Mouse (Mus musculus) neural tube, embryonic 11.5 days (tissue): ENCODE results near the gene Fbxw7. TPM values are rescaled to one million over a fixed set of nuclear protein-coding genes. Genes with fewer than 3 reads are reported as not detected.

Experiments
- ATAC-seq: fragments of 200-750 bp; cut with Nextera tagmentation; 2 replicates; pipeline ENCODE4 v1.8.0; 2017; ENCODE audit warnings: moderate number of reproducible peaks, mild to moderate bottlenecking, moderate TSS enrichment, moderate library complexity; ENCODE audit not compliant: insufficient read depth, low FRiP score, low TSS enrichment
- DNase-seq: peaks from one replicate; pipeline ENCODE4 v3.0.0-alpha.2; 2015; ENCODE audit warnings: low spot score
- H3K27ac ChIP-seq: fragments of 300-500 bp; sonication (generic); 2 replicates; pipeline ENCODE4 v1.5.1; 2014; ENCODE audit warnings: low read depth, mild to moderate bottlenecking, low read length
- H3K27me3 ChIP-seq: fragments of 300-500 bp; sonication (generic); 2 replicates; pipeline ENCODE4 v1.6.1; 2014; ENCODE audit warnings: mild to moderate bottlenecking, low read length, mixed read lengths; ENCODE audit not compliant: control insufficient read depth, insufficient read depth
- H3K36me3 ChIP-seq: fragments of 300-500 bp; sonication (generic); 2 replicates; pipeline ENCODE4 v1.6.1; 2014; ENCODE audit warnings: mild to moderate bottlenecking, low read length, moderate library complexity, mixed read lengths; ENCODE audit not compliant: control insufficient read depth, insufficient read depth
- H3K4me1 ChIP-seq: fragments of 300-500 bp; sonication (generic); 2 replicates; pipeline ENCODE4 v1.6.1; 2014; ENCODE audit warnings: low read length, mixed read lengths; ENCODE audit not compliant: control insufficient read depth, insufficient read depth
- H3K4me2 ChIP-seq: fragments of 300-500 bp; sonication (generic); 2 replicates; pipeline ENCODE4 v1.6.1; 2014; ENCODE audit warnings: low read depth, mild to moderate bottlenecking, moderate library complexity
- H3K4me3 ChIP-seq: fragments of 300-500 bp; sonication (generic); 2 replicates; pipeline ENCODE4 v1.5.1; 2014; ENCODE audit warnings: low read depth, low read length
- H3K9ac ChIP-seq: fragments of 300-500 bp; sonication (generic); 2 replicates; pipeline ENCODE4 v1.6.1; 2014; ENCODE audit warnings: mild to moderate bottlenecking, low read length
- H3K9me3 ChIP-seq: fragments of 300-500 bp; sonication (generic); 2 replicates; pipeline ENCODE4 v1.6.1; 2016; ENCODE audit warnings: low read length; ENCODE audit not compliant: control insufficient read depth
- WGBS: fragments of 180-500 bp; shearing (Covaris S2); extraction: QIAGEN DNeasy Blood & Tissue Kit; methylation state at CpG from one replicate; pipeline ENCODE4 v1.1.7; 2014; 5-methylcytosine and 5-hydroxymethylcytosine counted together
- polyA plus RNA-seq: library from polyadenylated mRNA; unstranded; fragments of >200 nt; fragmentation: Nextera tagmentation; extraction: Ambion mirVana; gene quantifications from 2 replicates; pipeline ENCODE4 v1.2.1, GENCODE M21; 2014

The Fbxw7 gene
- polyA plus RNA-seq, 1 experiment from 2014 or later = 23.0 TPM

- 87% methylated on average over 5 of the region's 5 CpGs for WGBS
- no peaks in the 10 kb centered on the region for H3K9me3 ChIP-seq
- no peak overlapping the region for H3K4me2 ChIP-seq
- no peak overlapping the region for H3K27ac ChIP-seq
- H3K36me3 ChIP-seq = no peaks in the 10 kb centered on the region
- ATAC-seq = no peak
- H3K27me3 ChIP-seq = no peaks in the 10 kb centered on the region
- no peak for DNase-seq
- H3K9ac ChIP-seq = no peak overlapping the region
- H3K4me1 ChIP-seq = no peaks in the 10 kb centered on the region
- H3K4me3 ChIP-seq = no peak overlapping the region
Observed at GRCm38 (mm10) chr3:84839499-84839898, 24.4 kb downstream of the Fbxw7 start.

GRCm38 (mm10) chr3:84841271-84841670 is 26.2 kb downstream of the Fbxw7 start:
- Histone ChIP-seq H3K4me2 (no peak overlapping the region), H3K4me3 (no peak overlapping the region), H3K4me1 (no peaks in the 10 kb centered on the region), H3K27me3 (no peaks in the 10 kb centered on the region), H3K9ac (no peak overlapping the region), H3K9me3 (no peaks in the 10 kb centered on the region), H3K36me3 (no peaks in the 10 kb centered on the region), H3K27ac (no peak overlapping the region)
- DNase-seq = no peak
- no peak for ATAC-seq
- WGBS = 94% methylated on average over 4 of the region's 4 CpGs

GRCm38 (mm10) chr3:84842793-84843192 is 27.7 kb downstream of the Fbxw7 start:
- no peak for ATAC-seq
- no peak overlapping the region for H3K9ac ChIP-seq
- H3K4me3 ChIP-seq = no peak overlapping the region
- 93% methylated on average over 2 of the region's 2 CpGs for WGBS
- no peaks in the 10 kb centered on the region for H3K9me3 ChIP-seq
- H3K4me2 ChIP-seq = no peak overlapping the region
- H3K36me3 ChIP-seq = no peaks in the 10 kb centered on the region
- no peak for DNase-seq
- H3K4me1 ChIP-seq = no peaks in the 10 kb centered on the region
- no peaks in the 10 kb centered on the region for H3K27me3 ChIP-seq
- no peak overlapping the region for H3K27ac ChIP-seq

- Histone ChIP-seq H3K36me3 (no peaks in the 10 kb centered on the region), H3K9ac (no peak overlapping the region), H3K27ac (no peak overlapping the region), H3K4me2 (no peak overlapping the region), H3K4me3 (no peak overlapping the region), H3K9me3 (no peaks in the 10 kb centered on the region), H3K4me1 (no peaks in the 10 kb centered on the region), H3K27me3 (no peaks in the 10 kb centered on the region)
- DNase-seq = no peak
- ATAC-seq = no peak
- 54% methylated on average over 1 of the region's 1 CpGs for WGBS
Observed at GRCm38 (mm10) chr3:84843594-84843993, 28.5 kb downstream of the Fbxw7 start.

- H3K27me3 ChIP-seq = no peaks in the 10 kb centered on the region
- H3K9ac ChIP-seq = no peak overlapping the region
- DNase-seq (no peak), ATAC-seq (no peak)
- H3K4me2 ChIP-seq = no peak overlapping the region
- no peak overlapping the region for H3K27ac ChIP-seq
- H3K9me3 ChIP-seq = no peaks in the 10 kb centered on the region
- H3K36me3 ChIP-seq = no peaks in the 10 kb centered on the region
- no peak overlapping the region for H3K4me3 ChIP-seq
- H3K4me1 ChIP-seq = no peaks in the 10 kb centered on the region
- WGBS = 86% methylated on average over 4 of the region's 4 CpGs
Observed at GRCm38 (mm10) chr3:84848798-84849197, 33.7 kb downstream of the Fbxw7 start.

- H3K27me3 ChIP-seq = no peaks in the 10 kb centered on the region
- no peak overlapping the region for H3K27ac ChIP-seq
- no peaks in the 10 kb centered on the region for H3K36me3 ChIP-seq
- no peak for ATAC-seq
- H3K9ac ChIP-seq = no peak overlapping the region
- no peaks in the 10 kb centered on the region for H3K4me1 ChIP-seq
- no peak overlapping the region for H3K4me2 ChIP-seq
- no peaks in the 10 kb centered on the region for H3K9me3 ChIP-seq
- WGBS = 83% methylated on average over 1 of the region's 1 CpGs
- no peak overlapping the region for H3K4me3 ChIP-seq
- DNase-seq = no peak
Observed at GRCm38 (mm10) chr3:84850418-84850817, 35.4 kb downstream of the Fbxw7 start.

- Histone ChIP-seq H3K27ac (no peak overlapping the region), H3K27me3 (no peaks in the 10 kb centered on the region), H3K4me2 (no peak overlapping the region), H3K9me3 (no peaks in the 10 kb centered on the region), H3K9ac (no peak overlapping the region), H3K4me1 (no peaks in the 10 kb centered on the region), H3K4me3 (no peak overlapping the region), H3K36me3 (no peaks in the 10 kb centered on the region)
- DNase-seq (no peak), ATAC-seq (no peak)
- WGBS = 93% methylated on average over 1 of the region's 1 CpGs
Observed at GRCm38 (mm10) chr3:84851801-84852200, 36.7 kb downstream of the Fbxw7 start.

- H3K4me3 ChIP-seq = no peak overlapping the region
- no peaks in the 10 kb centered on the region for H3K27me3 ChIP-seq
- no peak overlapping the region for H3K27ac ChIP-seq
- H3K4me1 ChIP-seq = no peaks in the 10 kb centered on the region
- no peak overlapping the region for H3K9ac ChIP-seq
- no peaks in the 10 kb centered on the region for H3K9me3 ChIP-seq
- no peak for DNase-seq
- H3K36me3 ChIP-seq = no peaks in the 10 kb centered on the region
- 89% methylated on average over 7 of the region's 7 CpGs for WGBS
- no peak for ATAC-seq
- no peak overlapping the region for H3K4me2 ChIP-seq
Observed at GRCm38 (mm10) chr3:84852877-84853276, 37.8 kb downstream of the Fbxw7 start.

GRCm38 (mm10) chr3:84854440-84854839 is 39.4 kb downstream of the Fbxw7 start:
- DNase-seq (no peak), ATAC-seq (no peak)
- H3K27me3 ChIP-seq = no peaks in the 10 kb centered on the region
- no peaks in the 10 kb centered on the region for H3K36me3 ChIP-seq
- no peak overlapping the region for H3K9ac ChIP-seq
- no peak overlapping the region for H3K4me2 ChIP-seq
- H3K27ac ChIP-seq = no peak overlapping the region
- no peaks in the 10 kb centered on the region for H3K4me1 ChIP-seq
- 95% methylated on average over 1 of the region's 1 CpGs for WGBS
- no peak overlapping the region for H3K4me3 ChIP-seq
- H3K9me3 ChIP-seq = no peaks in the 10 kb centered on the region
